Mouse (Mus musculus): ENCODE measurements around the gene Rgl1.

DNA sequence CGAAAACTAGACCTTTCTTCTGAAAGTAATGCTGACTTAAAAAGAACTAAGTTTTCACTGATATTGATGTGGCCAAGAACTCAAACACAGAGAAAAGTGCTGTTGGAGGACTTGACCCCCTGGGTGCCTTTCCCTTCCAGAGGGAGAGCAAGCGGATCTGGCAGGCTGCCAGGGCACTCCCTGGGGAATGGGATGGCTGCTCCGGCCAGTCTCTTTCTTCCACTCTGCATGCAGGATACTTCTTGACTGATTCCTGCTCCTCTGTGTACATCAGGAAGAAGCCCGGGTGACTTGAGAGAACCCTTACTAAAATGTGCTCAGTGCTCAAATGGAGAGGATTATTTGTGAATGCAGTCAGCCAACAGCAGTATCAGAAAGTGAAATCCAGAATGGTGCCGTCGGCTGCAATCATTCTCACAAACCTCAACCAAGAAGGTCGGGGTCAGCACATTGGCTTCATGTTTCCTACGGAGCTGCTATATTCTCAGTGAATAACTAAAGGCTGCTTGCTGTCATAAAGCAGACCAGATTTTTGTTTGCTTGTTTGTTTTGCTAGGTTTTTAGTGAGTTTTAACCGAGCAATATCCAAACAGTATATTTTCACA is 176.7 kb downstream of the Rgl1 start:
- TF ChIP-seq POLR2A (IDR thresholded peaks at IDR 0.05; ENCODE audit: control insufficient read depth, extremely low read depth, insufficient read depth, low read length, poor library complexity) (no peak), CTCF (IDR thresholded peaks at IDR 0.05; ENCODE audit: borderline replicate concordance, control insufficient read depth, extremely low read depth, insufficient read depth, low read length, poor library complexity) (no peak)
